Mouse (Mus musculus) heart, adult 2 months (tissue): Measurements from ENCODE around the gene Usp35.

Source experiments
- CTCF ChIP-seq: fragments of 200-600 bp; IDR thresholded peaks from 2 replicates; pipeline ENCODE4 v1.8.1; 2022; ENCODE audit warnings: antibody characterized with exemption, mild to moderate bottlenecking, moderate library complexity
- EP300 ChIP-seq: fragments of 200-500 bp; IDR thresholded peaks from 2 replicates; pipeline ENCODE4 v1.6.1; 2011; ENCODE audit warnings: low read depth, low read length, control low read depth; ENCODE audit not compliant: insufficient read depth
- POLR2A ChIP-seq: fragments of 200-500 bp; IDR thresholded peaks from 2 replicates; pipeline ENCODE4 v1.6.1; 2011; ENCODE audit warnings: mild to moderate bottlenecking, low read depth, low read length, control low read depth; ENCODE audit not compliant: insufficient read depth

GRCm38 (mm10) chr7:97302876-97303275 lies 28.9 kb downstream of the Usp35 start:
- TF ChIP-seq CTCF (no peak), POLR2A (no peak), EP300 (no peak)
